Mouse (Mus musculus): ENCODE measurements around the gene Vps54. TPM values are rescaled to one million over a fixed set of nuclear protein-coding genes. Genes with fewer than 3 reads are reported as not detected.

Vps54 gene
- polyA plus RNA-seq, 1 experiment from 2014 or later, result 15.4 TPM

- no peak for DNase-seq (ENCODE audit: low spot score)
- H3K36me3 ChIP-seq (ENCODE audit: control insufficient read depth, insufficient read depth, low read length), result peaks cover 14% of the 10 kb centered on the region
- no peak overlapping the region for H3K9ac ChIP-seq (ENCODE audit: low read length)
- H3K9me3 ChIP-seq (ENCODE audit: control insufficient read depth, low read length), result no peaks in the 10 kb centered on the region
- WGBS, result 82% methylated on average over 1 of the region's 1 CpGs
- no peaks in the 10 kb centered on the region for H3K4me1 ChIP-seq (replicated peaks; ENCODE audit: control insufficient read depth, insufficient read depth, low read length)
- no peak for ATAC-seq (replicated peaks; ENCODE audit: low FRiP score, low TSS enrichment, low read depth)
- H3K4me2 ChIP-seq (ENCODE audit: low read length), result no peak overlapping the region
- H3K4me3 ChIP-seq (ENCODE audit: low read depth, low read length), result no peak overlapping the region
- H3K27me3 ChIP-seq (replicated peaks; ENCODE audit: control insufficient read depth, insufficient read depth, low read length), result no peaks in the 10 kb centered on the region
- H3K27ac ChIP-seq (ENCODE audit: low read depth), result no peak overlapping the region
Measured at GRCm38 (mm10) chr11:21337855-21338254, 98.8 kb downstream of the Vps54 start.

- Histone ChIP-seq H3K4me2 (ENCODE audit: low read length) (no peak overlapping the region), H3K4me1 (replicated peaks; ENCODE audit: control insufficient read depth, insufficient read depth, low read length) (no peaks in the 10 kb centered on the region), H3K27me3 (replicated peaks; ENCODE audit: control insufficient read depth, insufficient read depth, low read length) (no peaks in the 10 kb centered on the region), H3K27ac (ENCODE audit: low read depth) (no peak overlapping the region), H3K4me3 (ENCODE audit: low read depth, low read length) (no peak overlapping the region), H3K9me3 (ENCODE audit: control insufficient read depth, low read length) (no peaks in the 10 kb centered on the region), H3K36me3 (ENCODE audit: control insufficient read depth, insufficient read depth, low read length) (peaks cover 15% of the 10 kb centered on the region; the same call in 1 of the 2 replicates), H3K9ac (ENCODE audit: low read length) (no peak overlapping the region)
- ATAC-seq (replicated peaks; ENCODE audit: low FRiP score, low TSS enrichment, low read depth), result no peak
- no peak for DNase-seq (ENCODE audit: low spot score)
- 86% methylated on average over 4 of the region's 4 CpGs for WGBS
Measured at GRCm38 (mm10) chr11:21339088-21339487, 100.0 kb downstream of the Vps54 start.

DNA sequence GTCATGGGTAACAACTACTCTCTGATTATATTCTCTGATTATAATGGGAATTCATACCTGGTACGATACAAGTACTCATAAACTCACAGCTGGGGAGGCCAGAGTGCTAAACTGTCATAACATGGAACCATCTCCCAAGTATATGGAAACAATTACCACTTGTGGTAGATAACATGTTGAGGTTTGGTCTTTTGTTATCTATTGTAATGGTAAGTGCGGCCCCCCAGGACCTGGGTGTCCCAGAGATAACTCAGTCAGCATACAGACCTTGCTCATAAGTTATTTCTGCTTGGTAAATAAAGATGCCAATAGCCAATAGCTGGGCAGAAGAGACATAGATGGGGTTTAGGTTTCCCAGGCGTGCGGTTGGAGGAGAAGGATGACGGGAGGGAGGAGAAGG, 104.4 kb downstream of the Vps54 start:
- H3K27me3 ChIP-seq (replicated peaks; ENCODE audit: control insufficient read depth, insufficient read depth, low read length), result no peaks in the 10 kb centered on the region
- DNase-seq (ENCODE audit: low spot score) (no peak), ATAC-seq (replicated peaks; ENCODE audit: low FRiP score, low TSS enrichment, low read depth) (no peak)
- H3K4me1 ChIP-seq (replicated peaks; ENCODE audit: control insufficient read depth, insufficient read depth, low read length), result no peaks in the 10 kb centered on the region
- 96% methylated on average over 5 of the region's 5 CpGs for whole genome bisulfite sequencing
- no peaks in the 10 kb centered on the region for H3K9me3 ChIP-seq (ENCODE audit: control insufficient read depth, low read length)
- H3K4me2 ChIP-seq (ENCODE audit: low read length), result no peak overlapping the region
- H3K9ac ChIP-seq (ENCODE audit: low read length), result no peak overlapping the region
- no peak overlapping the region for H3K4me3 ChIP-seq (ENCODE audit: low read depth, low read length)
- H3K36me3 ChIP-seq (ENCODE audit: control insufficient read depth, insufficient read depth, low read length), result peaks cover 32% of the 10 kb centered on the region
- H3K27ac ChIP-seq (ENCODE audit: low read depth), result no peak overlapping the region

- ATAC-seq (replicated peaks; ENCODE audit: low FRiP score, low TSS enrichment, low read depth), result no peak
Measured at GRCm38 (mm10) chr11:21346020-21346419, 106.9 kb downstream of the Vps54 start.

GRCm38 (mm10) chr11:21348890-21349289, 109.8 kb downstream of the Vps54 start:
- no peak overlapping the region for H3K4me2 ChIP-seq (ENCODE audit: low read length)
- no peak overlapping the region for H3K9ac ChIP-seq (ENCODE audit: low read length)
- 80% methylated on average over 2 of the region's 2 CpGs for WGBS
- H3K27me3 ChIP-seq (replicated peaks; ENCODE audit: control insufficient read depth, insufficient read depth, low read length), result no peaks in the 10 kb centered on the region
- DNase-seq (ENCODE audit: low spot score) (no peak), ATAC-seq (replicated peaks; ENCODE audit: low FRiP score, low TSS enrichment, low read depth) (no peak)
- H3K36me3 ChIP-seq (ENCODE audit: control insufficient read depth, insufficient read depth, low read length), result peaks cover 57% of the 10 kb centered on the region
- no peaks in the 10 kb centered on the region for H3K4me1 ChIP-seq (replicated peaks; ENCODE audit: control insufficient read depth, insufficient read depth, low read length)
- no peaks in the 10 kb centered on the region for H3K9me3 ChIP-seq (ENCODE audit: control insufficient read depth, low read length)
- H3K27ac ChIP-seq (ENCODE audit: low read depth), result no peak overlapping the region
- no peak overlapping the region for H3K4me3 ChIP-seq (ENCODE audit: low read depth, low read length)

More at GRCm38 (mm10) chr11:21346020-21346419, 106.9 kb downstream of the Vps54 start:
- H3K27me3 ChIP-seq (replicated peaks; ENCODE audit: control insufficient read depth, insufficient read depth, low read length), result no peaks in the 10 kb centered on the region
- peaks cover 48% of the 10 kb centered on the region for H3K36me3 ChIP-seq (ENCODE audit: control insufficient read depth, insufficient read depth, low read length)
- H3K4me1 ChIP-seq (replicated peaks; ENCODE audit: control insufficient read depth, insufficient read depth, low read length), result no peaks in the 10 kb centered on the region
- DNase-seq (ENCODE audit: low spot score), result no peak
- H3K4me2 ChIP-seq (ENCODE audit: low read length), result no peak overlapping the region
- no peaks in the 10 kb centered on the region for H3K9me3 ChIP-seq (ENCODE audit: control insufficient read depth, low read length)
- no peak overlapping the region for H3K4me3 ChIP-seq (ENCODE audit: low read depth, low read length)
- H3K27ac ChIP-seq (ENCODE audit: low read depth), result no peak overlapping the region
- 90% methylated on average over 3 of the region's 3 CpGs for WGBS
- H3K9ac ChIP-seq (ENCODE audit: low read length), result no peak overlapping the region

GRCm38 (mm10) chr11:21351296-21351695, 112.2 kb downstream of the Vps54 start:
- DNase-seq (ENCODE audit: low spot score) (no peak), ATAC-seq (replicated peaks; ENCODE audit: low FRiP score, low TSS enrichment, low read depth) (no peak)
- Histone ChIP-seq H3K9ac (ENCODE audit: low read length) (no peak overlapping the region), H3K36me3 (ENCODE audit: control insufficient read depth, insufficient read depth, low read length) (peaks cover 49% of the 10 kb centered on the region), H3K9me3 (ENCODE audit: control insufficient read depth, low read length) (no peaks in the 10 kb centered on the region), H3K4me3 (ENCODE audit: low read depth, low read length) (no peak overlapping the region), H3K27ac (ENCODE audit: low read depth) (no peak overlapping the region), H3K27me3 (replicated peaks; ENCODE audit: control insufficient read depth, insufficient read depth, low read length) (no peaks in the 10 kb centered on the region), H3K4me2 (ENCODE audit: low read length) (no peak overlapping the region), H3K4me1 (replicated peaks; ENCODE audit: control insufficient read depth, insufficient read depth, low read length) (no peaks in the 10 kb centered on the region)
- WGBS, result 89% methylated on average over 7 of the region's 7 CpGs

GRCm38 (mm10) chr11:21363144-21363940, 124.3 kb downstream of the Vps54 start:
- H3K4me1 ChIP-seq (replicated peaks; ENCODE audit: control insufficient read depth, insufficient read depth, low read length), result peaks cover 8% of the 10 kb centered on the region
- no peaks in the 10 kb centered on the region for H3K9me3 ChIP-seq (ENCODE audit: control insufficient read depth, low read length)
- H3K4me2 ChIP-seq (ENCODE audit: low read length), result no peak overlapping the region
- H3K27ac ChIP-seq (ENCODE audit: low read depth), result no peak overlapping the region
- no peak for ATAC-seq (replicated peaks; ENCODE audit: low FRiP score, low TSS enrichment, low read depth)
- H3K27me3 ChIP-seq (replicated peaks; ENCODE audit: control insufficient read depth, insufficient read depth, low read length), result no peaks in the 10 kb centered on the region
- no peaks in the 10 kb centered on the region for H3K36me3 ChIP-seq (ENCODE audit: control insufficient read depth, insufficient read depth, low read length)
- no peak overlapping the region for H3K4me3 ChIP-seq (ENCODE audit: low read depth, low read length)
- no peak overlapping the region for H3K9ac ChIP-seq (ENCODE audit: low read length)
- 89% methylated on average over 4 of the region's 4 CpGs for WGBS
- DNase-seq (ENCODE audit: low spot score), result no peak

- peak overlapping the region; percentile 67 for H3K4me3 ChIP-seq (ENCODE audit: low read depth, low read length)
Measured at GRCm38 (mm10) chr11:21368466-21368865, 129.4 kb downstream of the Vps54 start.

More at GRCm38 (mm10) chr11:21368466-21368865, 129.4 kb downstream of the Vps54 start:
- Histone ChIP-seq H3K9ac (ENCODE audit: low read length) (0 out of 2 replicates have a peak overlapping the region, but pooled peaks have one; percentile 25), H3K9me3 (ENCODE audit: control insufficient read depth, low read length) (no peaks in the 10 kb centered on the region), H3K36me3 (ENCODE audit: control insufficient read depth, insufficient read depth, low read length) (no peaks in the 10 kb centered on the region), H3K27ac (ENCODE audit: low read depth) (no peak overlapping the region), H3K4me1 (replicated peaks; ENCODE audit: control insufficient read depth, insufficient read depth, low read length) (peaks cover 21% of the 10 kb centered on the region), H3K27me3 (replicated peaks; ENCODE audit: control insufficient read depth, insufficient read depth, low read length) (no peaks in the 10 kb centered on the region), H3K4me2 (ENCODE audit: low read length) (peak overlapping the region; percentile 53)
- WGBS, result 28% methylated on average over 7 of the region's 7 CpGs
- ATAC-seq (replicated peaks; ENCODE audit: low FRiP score, low TSS enrichment, low read depth), result no peak
- no peak for DNase-seq (ENCODE audit: low spot score)
